Mouse (Mus musculus): ENCODE measurements around the gene Pnkd. TPM values are rescaled to one million over a fixed set of nuclear protein-coding genes. Genes with fewer than 3 reads are reported as not detected.

Pnkd gene
- total and polyA plus RNA-seq, 3 experiments = 52.5 to 64.2 TPM; not detected in 1

DNA sequence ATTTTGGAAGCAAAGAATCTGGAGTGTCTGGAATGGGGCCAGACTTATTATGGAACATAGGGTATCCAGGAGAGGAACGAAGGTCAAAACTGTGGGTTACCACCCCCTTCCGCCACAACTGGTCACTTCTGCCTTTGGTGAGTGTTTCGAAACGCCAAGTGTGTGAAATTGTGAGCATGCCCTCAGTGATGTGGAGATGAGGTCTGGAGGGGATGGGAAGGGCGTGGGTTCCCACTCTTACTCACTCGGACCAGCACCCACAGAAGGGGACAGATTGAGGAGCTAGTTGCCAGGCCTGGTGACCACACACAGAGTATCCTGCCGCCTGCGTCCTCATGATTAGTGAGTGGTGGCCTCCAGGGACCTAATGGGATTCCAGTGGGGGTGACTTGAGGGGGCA, 90.2 kb downstream of the Pnkd start, which contains the start of gene Slc11a1:
Slc11a1 (plus strand) TSS at position 216 of the 400 bp plus-strand sequence.
- peaks cover 0 to 9% of the 10 kb centered on the region in 2 experiments; a peak in 3 of 4 replicates for H3K4me1 ChIP-seq (ENCODE audit: control insufficient read depth in 1 of 2, insufficient read depth in 2 of 2, low read length in 2 of 2)
- no peak within 1 kb of the TSS for H3K9ac ChIP-seq (ENCODE audit: control insufficient read depth, low read depth, low read length, poor library complexity, severe bottlenecking)
- no peak within 1 kb of the TSS for H3K27ac ChIP-seq (ENCODE audit: control insufficient read depth, low read depth, low read length)
- H3K36me3 ChIP-seq (ENCODE audit: control insufficient read depth in 1 of 2, insufficient read depth in 2 of 2, low read length in 2 of 2) = no peaks in the 10 kb centered on the region; a peak in 1 of 4 replicates
- no peaks in the 10 kb centered on the region; a peak in 1 of 4 replicates for H3K27me3 ChIP-seq (ENCODE audit: control insufficient read depth in 1 of 2, insufficient read depth in 2 of 2, low read length in 2 of 2)
- no peaks in the 10 kb centered on the region for H3K79me2 ChIP-seq (ENCODE audit: control insufficient read depth, insufficient read depth, low read length, poor library complexity)
- no peak within 1 kb of the TSS for H3K4me3 ChIP-seq (ENCODE audit: control insufficient read depth in 1 of 2, insufficient read depth in 1 of 2, low read depth in 2 of 2, low read length in 2 of 2)
- H3K9me3 ChIP-seq (replicated peaks; ENCODE audit: insufficient read depth, low read length) = no peaks in the 10 kb centered on the region
- no peak for DNase-seq (ENCODE audit: low read depth, low spot score)
- no peak for TF ChIP-seq KAT2A (conservative IDR thresholded peaks at IDR 0.05; ENCODE audit: low read depth, low read length)
- no peak for TF ChIP-seq CHD2 (IDR thresholded peaks at IDR 0.05; ENCODE audit: low read length)
- TF ChIP-seq TAL1 (IDR thresholded peaks at IDR 0.05; ENCODE audit: low read length) = no peak
- no peak for TF ChIP-seq USF1 (IDR thresholded peaks at IDR 0.05; ENCODE audit: low read depth, low read length)
- TF ChIP-seq ETS1 (IDR thresholded peaks at IDR 0.05; ENCODE audit: low read depth, low read length) = no peak
- TF ChIP-seq ZMIZ1 (IDR thresholded peaks at IDR 0.05; ENCODE audit: low read depth, low read length) = no peak
- TF ChIP-seq ZNF384 (IDR thresholded peaks at IDR 0.05; ENCODE audit: low read depth, low read length) = no peak
- TF ChIP-seq ZC3H11A (IDR thresholded peaks at IDR 0.05; ENCODE audit: low read depth, low read length) = no peak

DNA sequence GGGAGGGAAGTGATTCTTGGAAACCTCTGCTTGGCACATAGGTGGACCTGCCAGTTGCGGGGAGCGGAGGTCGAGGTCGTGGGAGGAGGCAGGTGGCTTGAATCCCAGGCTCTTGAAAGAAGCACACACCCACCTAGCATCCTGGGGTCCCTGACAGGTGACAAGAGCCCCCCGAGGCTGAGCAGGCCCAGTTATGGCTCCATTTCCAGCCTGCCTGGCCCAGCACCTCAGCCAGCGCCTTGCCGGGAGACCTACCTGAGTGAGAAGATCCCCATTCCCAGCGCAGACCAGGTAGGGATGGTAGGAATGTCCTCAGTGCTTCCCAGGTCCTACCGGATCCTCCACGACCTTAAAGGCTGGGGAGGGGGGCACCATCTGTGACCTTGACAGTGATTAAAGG, 90.8 kb downstream of the Pnkd start:
- no peak for TF ChIP-seq JUND (IDR thresholded peaks at IDR 0.05; ENCODE audit: low read depth, low read length)
- Histone ChIP-seq H3K27ac (ENCODE audit: control insufficient read depth, low read depth, low read length) (no peak overlapping the region), H3K27me3 (ENCODE audit: control insufficient read depth in 1 of 2, insufficient read depth in 2 of 2, low read length in 2 of 2) (no peaks in the 10 kb centered on the region; a peak in 1 of 4 replicates), H3K4me1 (ENCODE audit: control insufficient read depth in 1 of 2, insufficient read depth in 2 of 2, low read length in 2 of 2) (peaks cover 0 to 12% of the 10 kb centered on the region in 2 experiments; a peak in 3 of 4 replicates), H3K36me3 (ENCODE audit: control insufficient read depth in 1 of 2, insufficient read depth in 2 of 2, low read length in 2 of 2) (no peaks in the 10 kb centered on the region; a peak in 2 of 4 replicates), H3K79me2 (ENCODE audit: control insufficient read depth, insufficient read depth, low read length, poor library complexity) (no peaks in the 10 kb centered on the region), H3K9me3 (replicated peaks; ENCODE audit: insufficient read depth, low read length) (no peaks in the 10 kb centered on the region), H3K9ac (ENCODE audit: control insufficient read depth, low read depth, low read length, poor library complexity, severe bottlenecking) (no peak overlapping the region), H3K4me3 (ENCODE audit: control insufficient read depth in 1 of 2, insufficient read depth in 1 of 2, low read depth in 2 of 2, low read length in 2 of 2) (no peak overlapping the region)
- no peak for DNase-seq (ENCODE audit: low read depth, low spot score)

DNA sequence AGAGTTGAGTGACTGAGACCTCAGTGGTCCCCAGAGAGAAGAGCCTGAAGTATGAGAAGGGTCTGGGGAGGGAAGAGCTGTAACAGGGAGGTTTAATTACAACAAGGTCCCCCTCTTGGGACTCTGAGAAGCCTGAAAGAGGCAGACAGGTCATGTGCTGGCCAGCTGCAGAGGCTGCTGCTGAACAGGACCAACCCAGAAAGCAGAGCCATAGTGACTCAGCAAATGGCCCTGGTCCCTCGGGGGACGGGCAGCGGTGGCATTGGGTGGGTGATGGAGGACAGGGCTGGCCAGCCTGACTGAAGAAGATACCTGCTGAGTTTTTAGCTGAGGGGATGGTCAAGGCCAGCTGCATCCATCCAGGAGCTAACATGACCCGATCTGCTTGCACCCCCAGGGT, 91.7 kb downstream of the Pnkd start:
- no peaks in the 10 kb centered on the region for H3K79me2 ChIP-seq (ENCODE audit: control insufficient read depth, insufficient read depth, low read length, poor library complexity)
- H3K9me3 ChIP-seq (replicated peaks; ENCODE audit: insufficient read depth, low read length) = no peaks in the 10 kb centered on the region
- H3K27ac ChIP-seq (ENCODE audit: control insufficient read depth, low read depth, low read length) = no peak overlapping the region
- H3K4me3 ChIP-seq (ENCODE audit: control insufficient read depth in 1 of 2, insufficient read depth in 1 of 2, low read depth in 2 of 2, low read length in 2 of 2) = no peak overlapping the region
- H3K36me3 ChIP-seq (ENCODE audit: control insufficient read depth in 1 of 2, insufficient read depth in 2 of 2, low read length in 2 of 2) = no peaks in the 10 kb centered on the region; a peak in 2 of 4 replicates
- no peaks in the 10 kb centered on the region; a peak in 1 of 4 replicates for H3K27me3 ChIP-seq (ENCODE audit: control insufficient read depth in 1 of 2, insufficient read depth in 2 of 2, low read length in 2 of 2)
- H3K9ac ChIP-seq (ENCODE audit: control insufficient read depth, low read depth, low read length, poor library complexity, severe bottlenecking) = no peak overlapping the region
- TF ChIP-seq NELFE (IDR thresholded peaks at IDR 0.05; ENCODE audit: low read depth, low read length) = no peak
- no peak for TF ChIP-seq ZC3H11A (IDR thresholded peaks at IDR 0.05; ENCODE audit: low read depth, low read length)
- no peak for TF ChIP-seq JUND (IDR thresholded peaks at IDR 0.05; ENCODE audit: low read depth, low read length)
- no peak for TF ChIP-seq CHD1 (IDR thresholded peaks at IDR 0.05; ENCODE audit: low read depth, low read length)
- TF ChIP-seq MAZ (IDR thresholded peaks at IDR 0.05; ENCODE audit: low read depth, low read length) = no peak
- TF ChIP-seq ELF1 (IDR thresholded peaks at IDR 0.05; ENCODE audit: low read depth, low read length) = no peak
- no peak for TF ChIP-seq MYC (IDR thresholded peaks at IDR 0.05; ENCODE audit: low read depth, low read length)
- TF ChIP-seq RAD21 (IDR thresholded peaks at IDR 0.05; ENCODE audit: low read depth, low read length) = no peak
- no peak for TF ChIP-seq EP300 (IDR thresholded peaks at IDR 0.05; ENCODE audit: low read depth in 1 of 2, low read length in 2 of 2)
- no peak for TF ChIP-seq MAX (IDR thresholded peaks at IDR 0.05; ENCODE audit: low read length)
- TF ChIP-seq KAT2A (conservative IDR thresholded peaks at IDR 0.05; ENCODE audit: low read depth, low read length) = no peak
- TF ChIP-seq USF1 (IDR thresholded peaks at IDR 0.05; ENCODE audit: low read depth, low read length) = no peak
- no peak for TF ChIP-seq ZMIZ1 (IDR thresholded peaks at IDR 0.05; ENCODE audit: low read depth, low read length)
- no peak for TF ChIP-seq MAFK (IDR thresholded peaks at IDR 0.05; ENCODE audit: borderline replicate concordance, low read depth, low read length)
- no peak for TF ChIP-seq GATA1 (IDR thresholded peaks at IDR 0.05; ENCODE audit: low read depth, low read length)
- no peak for TF ChIP-seq POLR2AphosphoS2 (IDR thresholded peaks at IDR 0.05; ENCODE audit: low read length)
- peaks cover 0 to 12% of the 10 kb centered on the region in 2 experiments; a peak in 3 of 4 replicates for H3K4me1 ChIP-seq (ENCODE audit: control insufficient read depth in 1 of 2, insufficient read depth in 2 of 2, low read length in 2 of 2)
- DNase-seq (ENCODE audit: low read depth, low spot score) = no peak

Data from MEL (cell line).